Comparison of ENCODE assay signal across 9 mouse cellular contexts in genomic region chr6:94622983-94623382, GRCm38 (mm10).
DNase-seq lines count a peak whose midpoint lies in the region; ATAC-seq and TF ChIP-seq lines count a peak whose summit lies in the region.
"Had no signal": no experiment of that assay in that cellular context is flagged by ENCODE, and none has a peak within 500 bp of the region (broad histone marks: within the 10 kb centered on the region; RNA-seq: fewer than 3 reads in every experiment).

No protein-coding gene starts in this region.

- ATAC-seq in cerebellum, adult (ENCODE audit: insufficient number of reproducible peaks, low FRiP score, low TSS enrichment): no peak
- peak; percentile 55 for ATAC-seq in forebrain, embryonic 15.5 days (replicated peaks)
- ATAC-seq in hindbrain, embryonic 12.5 days (ENCODE audit: low FRiP score): peak; percentile 47

- peak; percentile 88 for TF ChIP-seq CTCF in brain, embryonic 14.5 days (IDR thresholded peaks at IDR 0.05; ENCODE audit: borderline replicate concordance, extremely low read depth, insufficient read depth, insufficient read length)

- H3K9me3 ChIP-seq in forebrain, embryonic 15.5 days: no peaks in the 10 kb centered on the region
- no peaks in the 10 kb centered on the region for H3K9me3 ChIP-seq in hindbrain, embryonic 12.5 days (replicated peaks)
- H3K9me3 ChIP-seq: limb, embryonic 12.5 days had no signal

- no peak overlapping the region for H3K4me3 ChIP-seq in forebrain, embryonic 15.5 days
- no peak overlapping the region for H3K4me3 ChIP-seq in hindbrain, embryonic 12.5 days
- H3K4me3 ChIP-seq: limb, embryonic 12.5 days had no signal

- 75% methylated on average over 4 of the region's 4 CpGs for WGBS in forebrain, embryonic 15.5 days
- WGBS in hindbrain, embryonic 12.5 days: 84% methylated on average over 4 of the region's 4 CpGs

- no peak for TF ChIP-seq POLR2A in brain, embryonic 14.5 days (IDR thresholded peaks at IDR 0.05; ENCODE audit: borderline replicate concordance, extremely low read depth, insufficient read depth, insufficient read length, poor library complexity, severe bottlenecking)

- peaks cover 11% of the 10 kb centered on the region for H3K4me1 ChIP-seq in forebrain, embryonic 15.5 days
- H3K4me1 ChIP-seq in hindbrain, embryonic 12.5 days: peaks cover 12% of the 10 kb centered on the region

- no peak overlapping the region for H3K27ac ChIP-seq in forebrain, embryonic 15.5 days (replicated peaks)
- H3K27ac ChIP-seq in hindbrain, embryonic 12.5 days: no peak overlapping the region
- H3K27ac ChIP-seq: limb, embryonic 12.5 days had no signal

- H3K36me3 ChIP-seq in forebrain, embryonic 15.5 days: 0 out of 2 replicates have a peak, but pooled peaks cover 4% of the 10 kb centered on the region
- peaks cover 67% of the 10 kb centered on the region for H3K36me3 ChIP-seq in hindbrain, embryonic 12.5 days

- peak; percentile 57 for DNase-seq in cerebellum, adult 11 months
- peak; percentile 70 for DNase-seq in brain, embryonic 14.5 days (ENCODE audit: low read depth)
- DNase-seq in layer of hippocampus, postnatal 10 days (ENCODE audit: low spot score in 2 of 2): peak; percentile 76 to 83
- peak; percentile 82 for DNase-seq in lung, postnatal 36 days
- peak; percentile 59 for DNase-seq in skeletal muscle tissue, adult 2 months (ENCODE audit: low read depth, low spot score)

- H3K9ac ChIP-seq in forebrain, embryonic 15.5 days (replicated peaks): no peak overlapping the region
- no peak overlapping the region for H3K9ac ChIP-seq in hindbrain, embryonic 12.5 days
- H3K9ac ChIP-seq: limb, embryonic 12.5 days had no signal

- H3K4me2 ChIP-seq in forebrain, embryonic 15.5 days (replicated peaks): no peak overlapping the region
- no peak overlapping the region for H3K4me2 ChIP-seq in hindbrain, embryonic 12.5 days (replicated peaks)
- H3K4me2 ChIP-seq: limb, embryonic 12.5 days had no signal

- H3K27me3 ChIP-seq in forebrain, embryonic 15.5 days: no peaks in the 10 kb centered on the region
- H3K27me3 ChIP-seq in hindbrain, embryonic 12.5 days: no peaks in the 10 kb centered on the region
